Mouse (Mus musculus) limb, embryonic 15.5 days (tissue): ENCODE data around the gene Abca4. TPM values are rescaled to one million over a fixed set of nuclear protein-coding genes. Genes with fewer than 3 reads are reported as not detected.
A peak's percentile ranks its signal among the peaks of the same experiment; 100 is the strongest.

ENCODE experiments used
- ATAC-seq: fragments of 200-750 bp; cut with Nextera tagmentation; 2 replicates; pipeline ENCODE4 v1.8.0; 2017; ENCODE audit warnings: low read depth, moderate TSS enrichment; ENCODE audit not compliant: insufficient number of reproducible peaks, low FRiP score, low TSS enrichment
- H3K27ac ChIP-seq: fragments of 300-500 bp; sonication (generic); 2 replicates; pipeline ENCODE4 v1.5.1; 2015; ENCODE audit warnings: moderate library complexity, mild to moderate bottlenecking, inconsistent platforms
- H3K27me3 ChIP-seq: fragments of 300-500 bp; sonication (generic); 2 replicates; pipeline ENCODE4 v1.6.1; 2015; ENCODE audit warnings: inconsistent platforms
- H3K36me3 ChIP-seq: fragments of 300-500 bp; sonication (generic); 2 replicates; pipeline ENCODE4 v1.6.1; 2015; ENCODE audit warnings: inconsistent platforms
- H3K4me1 ChIP-seq: fragments of 300-500 bp; sonication (generic); 2 replicates; pipeline ENCODE4 v1.6.1; 2015; ENCODE audit warnings: inconsistent platforms
- H3K4me2 ChIP-seq: fragments of 300-500 bp; sonication (generic); 2 replicates; pipeline ENCODE4 v1.6.1; 2015; ENCODE audit warnings: mild to moderate bottlenecking, inconsistent platforms
- H3K4me3 ChIP-seq: fragments of 300-500 bp; sonication (generic); 2 replicates; pipeline ENCODE4 v1.5.1; 2015; ENCODE audit warnings: mild to moderate bottlenecking, inconsistent platforms
- H3K9ac ChIP-seq: fragments of 300-500 bp; sonication (generic); 2 replicates; pipeline ENCODE4 v1.6.1; 2015; ENCODE audit warnings: inconsistent platforms
- H3K9me3 ChIP-seq: fragments of 300-500 bp; sonication (generic); 2 replicates; pipeline ENCODE4 v1.6.1; 2016; ENCODE audit warnings: inconsistent platforms
- WGBS: fragments of 180-500 bp; shearing (Covaris S2); methylation state at CpG from one replicate; pipeline ENCODE4 v1.1.7; 2015; 5-methylcytosine and 5-hydroxymethylcytosine counted together
- polyA plus RNA-seq: library from polyadenylated mRNA; unstranded; fragments of >200 nt; fragmentation: Nextera tagmentation; extraction: Ambion mirVana; gene quantifications from 2 replicates; pipeline ENCODE4 v1.2.1, GENCODE M21; 2015

Gene Abca4
- polyA plus RNA-seq, 1 experiment from 2014 or later: 1.0 TPM

GRCm38 (mm10) chr3:122150836-122151235, 106.6 kb downstream of the Abca4 start:
- H3K4me3 ChIP-seq: no peak overlapping the region
- H3K27me3 ChIP-seq: no peaks in the 10 kb centered on the region
- peaks cover 18% of the 10 kb centered on the region for H3K4me1 ChIP-seq
- H3K4me2 ChIP-seq: no peak overlapping the region
- H3K36me3 ChIP-seq: no peaks in the 10 kb centered on the region
- no peaks in the 10 kb centered on the region for H3K9me3 ChIP-seq
- whole genome bisulfite sequencing: 88% methylated on average over 7 of the region's 7 CpGs
- ATAC-seq: no peak
- no peak overlapping the region for H3K27ac ChIP-seq
- no peak overlapping the region for H3K9ac ChIP-seq

- ATAC-seq: no peak
- Histone ChIP-seq H3K27me3 (no peaks in the 10 kb centered on the region), H3K4me2 (no peak overlapping the region), H3K9ac (no peak overlapping the region), H3K27ac (no peak overlapping the region), H3K4me3 (no peak overlapping the region), H3K4me1 (peaks cover 17% of the 10 kb centered on the region), H3K9me3 (no peaks in the 10 kb centered on the region), H3K36me3 (no peaks in the 10 kb centered on the region)
- 44% methylated on average over 4 of the region's 4 CpGs for WGBS
These were observed 108.2 kb downstream of the Abca4 start for GRCm38 (mm10) chr3:122152431-122152830.

GRCm38 (mm10) chr3:122154080-122154479, 109.8 kb downstream of the Abca4 start:
- Histone ChIP-seq H3K27ac (no peak overlapping the region), H3K4me3 (no peak overlapping the region), H3K9me3 (no peaks in the 10 kb centered on the region), H3K4me2 (no peak overlapping the region), H3K36me3 (no peaks in the 10 kb centered on the region), H3K4me1 (peaks cover 8% of the 10 kb centered on the region), H3K9ac (no peak overlapping the region), H3K27me3 (no peaks in the 10 kb centered on the region)
- ATAC-seq: no peak
- WGBS: 66% methylated on average over 2 of the region's 2 CpGs

GRCm38 (mm10) chr3:122159447-122159846, 115.2 kb downstream of the Abca4 start:
- Histone ChIP-seq H3K9me3 (no peaks in the 10 kb centered on the region), H3K27ac (no peak overlapping the region), H3K4me1 (no peaks in the 10 kb centered on the region), H3K4me3 (no peak overlapping the region), H3K9ac (no peak overlapping the region), H3K4me2 (no peak overlapping the region), H3K36me3 (no peaks in the 10 kb centered on the region), H3K27me3 (no peaks in the 10 kb centered on the region)
- WGBS: 70% methylated on average over 1 of the region's 1 CpGs
- ATAC-seq: no peak

- no peak overlapping the region for H3K27ac ChIP-seq
- 47% methylated on average over 10 of the region's 10 CpGs for WGBS
- H3K4me1 ChIP-seq: no peaks in the 10 kb centered on the region
- no peak overlapping the region for H3K4me3 ChIP-seq
- H3K27me3 ChIP-seq: no peaks in the 10 kb centered on the region
- H3K4me2 ChIP-seq: no peak overlapping the region
- no peak for ATAC-seq
- H3K9me3 ChIP-seq: no peaks in the 10 kb centered on the region
- H3K9ac ChIP-seq: no peak overlapping the region
- no peaks in the 10 kb centered on the region for H3K36me3 ChIP-seq
These were observed 125.5 kb downstream of the Abca4 start for GRCm38 (mm10) chr3:122169616-122170178.

GRCm38 (mm10) chr3:122170621-122171309, 126.5 kb downstream of the Abca4 start:
- Histone ChIP-seq H3K27ac (no peak overlapping the region), H3K27me3 (no peaks in the 10 kb centered on the region), H3K4me3 (no peak overlapping the region), H3K4me2 (no peak overlapping the region), H3K9ac (no peak overlapping the region), H3K36me3 (no peaks in the 10 kb centered on the region), H3K9me3 (no peaks in the 10 kb centered on the region), H3K4me1 (no peaks in the 10 kb centered on the region)
- 90% methylated on average over 10 of the region's 10 CpGs for WGBS
- ATAC-seq: no peak

GRCm38 (mm10) chr3:122173526-122174150, 129.4 kb downstream of the Abca4 start:
- no peak overlapping the region for H3K9ac ChIP-seq
- H3K36me3 ChIP-seq: no peaks in the 10 kb centered on the region
- no peak overlapping the region for H3K4me2 ChIP-seq
- H3K4me1 ChIP-seq: no peaks in the 10 kb centered on the region
- H3K27ac ChIP-seq: no peak overlapping the region
- no peak overlapping the region for H3K4me3 ChIP-seq
- no peak for ATAC-seq
- 78% methylated on average over 15 of the region's 15 CpGs for WGBS
- H3K9me3 ChIP-seq: no peaks in the 10 kb centered on the region
- no peaks in the 10 kb centered on the region for H3K27me3 ChIP-seq

- Histone ChIP-seq H3K4me3 (no peak overlapping the region), H3K36me3 (no peaks in the 10 kb centered on the region), H3K4me2 (no peak overlapping the region), H3K9me3 (no peaks in the 10 kb centered on the region), H3K27ac (no peak overlapping the region), H3K9ac (no peak overlapping the region), H3K27me3 (no peaks in the 10 kb centered on the region), H3K4me1 (no peaks in the 10 kb centered on the region)
- 0 out of 2 replicates have a peak, but pooled peaks have one; percentile 52 for ATAC-seq
- WGBS: 62% methylated on average over 6 of the region's 6 CpGs
These were observed 131.8 kb downstream of the Abca4 start for GRCm38 (mm10) chr3:122176018-122176417.

- H3K9me3 ChIP-seq: no peaks in the 10 kb centered on the region
- H3K9ac ChIP-seq: no peak overlapping the region
- H3K27me3 ChIP-seq: no peaks in the 10 kb centered on the region
- H3K4me2 ChIP-seq: no peak overlapping the region
- H3K27ac ChIP-seq: no peak overlapping the region
- no peak overlapping the region for H3K4me3 ChIP-seq
- no peaks in the 10 kb centered on the region for H3K4me1 ChIP-seq
- 87% methylated on average over 8 of the region's 8 CpGs for WGBS
- ATAC-seq: no peak
- H3K36me3 ChIP-seq: no peaks in the 10 kb centered on the region
These were observed 132.6 kb downstream of the Abca4 start for GRCm38 (mm10) chr3:122176706-122177390.

- H3K27me3 ChIP-seq: no peaks in the 10 kb centered on the region
- H3K9me3 ChIP-seq: no peaks in the 10 kb centered on the region
- H3K9ac ChIP-seq: no peak overlapping the region
- no peak for ATAC-seq
- no peak overlapping the region for H3K27ac ChIP-seq
- H3K4me2 ChIP-seq: no peak overlapping the region
- 53% methylated on average over 11 of the region's 11 CpGs for WGBS
- no peaks in the 10 kb centered on the region for H3K4me1 ChIP-seq
- no peaks in the 10 kb centered on the region for H3K36me3 ChIP-seq
- no peak overlapping the region for H3K4me3 ChIP-seq
These were observed 139.9 kb downstream of the Abca4 start for GRCm38 (mm10) chr3:122184109-122184508.

GRCm38 (mm10) chr3:122186975-122187374, 142.7 kb downstream of the Abca4 start:
- H3K27me3 ChIP-seq: no peaks in the 10 kb centered on the region
- H3K36me3 ChIP-seq: no peaks in the 10 kb centered on the region
- H3K4me2 ChIP-seq: no peak overlapping the region
- no peak overlapping the region for H3K9ac ChIP-seq
- no peak overlapping the region for H3K4me3 ChIP-seq
- WGBS: 45% methylated on average over 1 of the region's 1 CpGs
- no peak for ATAC-seq
- H3K27ac ChIP-seq: no peak overlapping the region
- H3K9me3 ChIP-seq: no peaks in the 10 kb centered on the region
- no peaks in the 10 kb centered on the region for H3K4me1 ChIP-seq
